Mouse (Mus musculus) heart, embryonic 16.5 days (tissue): ENCODE data around the gene Olfr1290. TPM values are rescaled to one million over a fixed set of nuclear protein-coding genes. Genes with fewer than 3 reads are reported as not detected.

Source experiments
- polyA plus RNA-seq: library from polyadenylated mRNA; unstranded; fragments of >200 nt; fragmentation: Nextera tagmentation; extraction: Ambion mirVana; gene quantifications from 2 replicates; pipeline ENCODE4 v1.2.1, GENCODE M21; 2015

Gene Olfr1290
- polyA plus RNA-seq, 1 experiment from 2014 or later, result not detected

Other genes with a start within 250 kb of the Olfr1290 start
- not detected in 2 replicates for gene Olfr1276, start 239.3 kb downstream of the Olfr1290 start, polyA plus RNA-seq
- not detected in 2 replicates for gene Olfr1277, start 219.7 kb downstream of the Olfr1290 start, polyA plus RNA-seq
- gene Olfr1278, start 203.7 kb downstream of the Olfr1290 start, polyA plus RNA-seq, result not detected in 2 replicates
- not detected in 2 replicates for gene Olfr1279, start 193.2 kb downstream of the Olfr1290 start, polyA plus RNA-seq
- gene Olfr1280, start 179.8 kb downstream of the Olfr1290 start, polyA plus RNA-seq, result not detected in 2 replicates
- gene Olfr1281, start 167.3 kb downstream of the Olfr1290 start, polyA plus RNA-seq, result not detected in 2 replicates
- not detected in 2 replicates for gene Olfr1282, start 157.8 kb downstream of the Olfr1290 start, polyA plus RNA-seq
- not detected in 2 replicates for gene Olfr1283, start 127.0 kb downstream of the Olfr1290 start, polyA plus RNA-seq
- not detected in 2 replicates for gene Olfr1284, start 118.3 kb downstream of the Olfr1290 start, polyA plus RNA-seq
- not detected in 2 replicates for gene Olfr1286, start 70.7 kb downstream of the Olfr1290 start, polyA plus RNA-seq
- not detected in 2 replicates for gene Olfr1287, start 44.7 kb downstream of the Olfr1290 start, polyA plus RNA-seq
- not detected in 2 replicates for gene Olfr1288, start 19.7 kb downstream of the Olfr1290 start, polyA plus RNA-seq
- gene Olfr1289, start 13.0 kb downstream of the Olfr1290 start, polyA plus RNA-seq, result not detected in 2 replicates
- gene Olfr1291-ps1, start 3.4 kb upstream of the Olfr1290 start, polyA plus RNA-seq, result not detected in 2 replicates
- gene Olfr1293-ps, start 31.4 kb upstream of the Olfr1290 start, polyA plus RNA-seq, result not detected in 2 replicates
- gene Olfr1294, start 46.5 kb upstream of the Olfr1290 start, polyA plus RNA-seq, result not detected in 2 replicates
- gene Olfr1295, start 75.9 kb upstream of the Olfr1290 start, polyA plus RNA-seq, result not detected in 2 replicates
- gene Olfr1297, start 132.7 kb upstream of the Olfr1290 start, polyA plus RNA-seq, result not detected in 2 replicates
- gene Olfr1298, start 155.4 kb upstream of the Olfr1290 start, polyA plus RNA-seq, result not detected in 2 replicates
- not detected in 2 replicates for gene Olfr1299, start 167.6 kb upstream of the Olfr1290 start, polyA plus RNA-seq